Mouse (Mus musculus) embryo, embryonic 10.5 days (tissue): ENCODE measurements around the gene Epb41l4b.

ENCODE experiments used
- DNase-seq: peaks from one replicate; pipeline ENCODE4 v3.0.0-alpha.2; 2015; ENCODE audit warnings: low spot score

Epb41l4b gene

GRCm38 (mm10) chr4:57010919-57011318 is 132.3 kb downstream of the Epb41l4b start:
- no peak for DNase-seq

DNA sequence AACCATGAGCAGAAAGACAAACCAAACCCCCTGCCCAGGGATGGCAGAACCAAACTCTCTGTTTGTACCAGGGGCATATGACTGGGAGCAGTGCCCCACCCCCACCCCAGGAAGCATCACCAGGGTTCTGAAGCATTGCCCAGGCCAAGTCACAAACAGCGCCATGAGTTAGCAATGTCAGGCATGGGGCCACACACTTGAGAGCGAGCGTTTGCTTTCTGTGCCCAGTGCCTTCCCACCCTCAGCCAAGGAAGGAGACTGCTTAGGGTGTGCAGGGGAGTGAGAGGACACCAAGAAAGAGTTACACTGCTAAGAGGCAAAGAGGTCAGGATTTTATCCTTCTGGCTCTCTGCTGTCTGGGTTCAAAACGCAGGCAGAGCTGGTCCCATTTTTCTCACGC is 132.8 kb downstream of the Epb41l4b start:
- DNase-seq: no peak

GRCm38 (mm10) chr4:57007717-57008116 is 135.5 kb downstream of the Epb41l4b start:
- no peak for DNase-seq

DNA sequence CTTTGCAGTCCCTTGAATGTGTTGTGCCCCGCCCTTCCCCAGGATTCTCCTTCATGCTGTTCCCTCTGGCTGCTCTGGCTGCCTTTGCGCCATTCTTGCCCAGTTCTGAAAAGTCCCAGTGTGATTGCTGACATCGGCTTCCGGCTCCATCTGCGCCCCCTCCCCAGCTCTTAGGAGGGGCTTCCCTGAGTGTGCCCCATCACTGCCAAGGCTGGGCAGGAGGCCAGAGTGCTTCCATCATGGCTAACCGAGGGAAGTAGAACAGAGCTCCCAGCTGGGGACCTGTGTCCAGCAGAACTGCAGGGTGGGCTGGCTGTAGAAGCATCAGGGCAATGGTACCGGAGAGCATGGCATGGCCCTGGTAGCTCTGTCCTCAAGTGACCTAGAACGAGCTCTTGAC is 138.2 kb downstream of the Epb41l4b start:
- DNase-seq: no peak

- no peak for DNase-seq
Measured at GRCm38 (mm10) chr4:57003886-57004285, 139.4 kb downstream of the Epb41l4b start.

DNA sequence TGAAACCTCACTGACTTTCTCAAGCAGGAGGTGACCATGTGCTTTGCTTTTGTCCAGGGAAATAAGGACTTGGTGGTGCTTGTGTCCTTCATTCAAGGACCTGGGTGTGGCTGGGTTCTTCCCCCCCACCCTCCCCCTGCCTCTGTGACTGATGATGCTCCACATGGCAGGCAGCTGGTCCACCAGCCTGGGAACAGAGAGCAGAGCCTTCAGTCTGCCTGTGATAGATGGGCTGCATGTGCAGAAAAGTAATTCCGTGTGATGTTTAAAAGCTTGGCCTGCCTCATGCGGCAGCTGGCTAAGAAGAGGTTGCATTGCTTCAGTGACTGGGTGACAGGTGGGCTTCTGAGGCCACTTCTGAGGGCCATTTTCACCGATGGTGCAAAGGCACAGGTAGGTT is 140.5 kb downstream of the Epb41l4b start:
- peak; percentile 53 for DNase-seq

DNA sequence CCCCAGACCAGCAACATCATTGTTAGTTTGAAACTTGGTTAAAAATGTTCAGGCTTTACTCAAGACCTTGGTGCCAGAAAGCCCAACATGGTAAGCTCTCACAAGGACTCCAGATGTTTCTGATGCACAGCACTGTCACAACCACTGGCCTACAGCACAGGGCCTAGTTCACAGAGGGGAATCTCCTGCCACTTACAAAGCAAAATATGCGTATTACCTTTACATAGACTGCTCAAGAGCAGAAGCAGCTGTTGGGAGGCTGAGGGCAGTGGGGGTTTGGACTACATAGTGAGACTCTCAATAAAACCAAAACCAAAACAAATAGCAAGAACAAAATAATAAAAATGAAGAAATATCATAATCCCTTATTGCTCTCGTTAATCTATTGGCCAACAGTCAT is 141.8 kb downstream of the Epb41l4b start:
- DNase-seq: no peak

- DNase-seq: no peak
Measured at GRCm38 (mm10) chr4:56993331-56993730, 149.9 kb downstream of the Epb41l4b start.

GRCm38 (mm10) chr4:56991951-56992350 is 151.3 kb downstream of the Epb41l4b start:
- DNase-seq: no peak

DNA sequence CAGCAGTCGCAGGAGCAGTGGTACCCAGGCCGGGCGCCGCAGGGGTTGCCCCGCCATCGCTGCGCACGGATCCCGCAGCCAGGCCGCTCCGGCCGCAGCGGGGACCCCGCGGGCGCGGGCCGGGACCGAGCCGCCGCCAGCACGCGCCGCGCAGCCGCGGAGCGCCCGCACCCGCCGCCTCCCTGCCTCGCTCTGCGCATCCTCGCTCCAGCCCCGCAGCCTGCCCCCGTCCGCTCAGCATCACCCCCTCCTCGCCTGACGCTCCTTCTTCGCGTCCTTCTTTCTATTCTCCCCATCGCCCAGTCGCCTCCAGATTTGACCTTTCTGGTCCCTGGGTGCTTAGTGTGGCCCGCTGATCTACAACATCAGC is 153.0 kb downstream of the Epb41l4b start, which contains the start of gene Frrs1l:
TSS of gene Frrs1l (minus strand) at position 177 of the 370 bp plus-strand sequence.
- peak; percentile 36 for DNase-seq

DNA sequence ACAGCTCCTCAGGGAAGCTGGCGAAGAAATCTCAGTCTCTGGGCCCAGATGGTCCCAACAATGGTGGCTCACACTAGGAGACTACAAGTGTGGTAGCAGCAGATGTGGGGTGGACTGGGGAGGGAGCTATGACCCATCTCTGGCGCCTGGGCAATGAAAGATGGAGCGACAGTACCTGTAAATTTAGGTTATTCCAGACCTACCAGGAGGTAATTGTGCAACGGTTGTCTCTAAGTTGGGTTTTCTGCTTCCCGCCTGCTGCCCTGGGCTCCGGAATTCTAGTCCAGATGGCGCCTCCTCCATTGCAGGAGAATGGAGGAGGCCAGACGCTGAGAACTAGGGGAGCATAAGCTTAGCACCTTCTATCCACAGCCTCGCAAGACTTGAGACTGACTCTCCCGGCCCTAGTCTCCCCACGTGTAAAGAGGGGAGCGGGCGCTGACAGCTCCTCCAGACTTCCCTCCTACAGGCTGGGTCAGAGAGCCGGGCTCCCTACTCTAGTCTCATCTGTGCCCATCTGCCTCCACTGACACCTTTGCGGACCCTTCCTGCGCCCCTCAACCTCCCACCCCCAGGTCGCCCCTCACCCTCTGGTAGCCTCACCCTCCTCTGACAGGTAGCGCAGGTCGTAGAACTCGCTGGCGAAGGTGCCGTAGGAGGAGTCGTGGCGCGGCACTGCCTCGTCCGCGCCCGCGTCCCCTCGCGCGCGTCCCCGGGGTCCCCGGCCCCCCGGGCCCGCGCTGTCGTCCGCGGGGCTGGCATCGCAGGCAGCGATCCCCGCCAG is 153.6 kb downstream of the Epb41l4b start:
- peak; percentile 40 for DNase-seq

DNA sequence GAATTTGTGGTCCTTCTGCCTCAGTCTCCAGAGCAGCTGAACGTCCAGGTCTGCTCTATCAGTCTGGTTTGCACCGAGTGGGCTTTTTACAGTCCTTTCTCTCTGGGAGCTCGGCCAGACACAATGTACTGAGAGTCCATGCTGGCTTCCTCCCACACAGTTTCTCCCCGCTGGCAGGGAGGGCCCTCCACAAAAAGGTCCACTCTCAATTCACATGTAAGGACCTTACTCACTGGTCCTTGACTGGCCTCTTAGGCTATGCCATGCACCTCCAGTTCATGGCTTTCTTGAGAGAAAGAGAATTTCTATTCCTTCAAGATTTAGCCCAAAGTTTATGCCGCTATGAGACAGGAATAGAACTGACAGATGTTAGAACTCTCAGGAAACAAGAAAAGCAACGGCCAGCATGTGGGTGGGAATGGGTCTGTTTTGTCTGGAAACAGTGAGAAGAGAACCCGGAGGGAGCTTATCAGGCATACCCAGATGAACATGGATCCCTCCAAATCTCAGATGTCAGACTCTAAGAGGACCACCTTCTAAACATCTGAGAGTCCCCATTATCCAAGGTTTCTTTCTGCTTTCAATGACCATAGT is 177.6 kb downstream of the Epb41l4b start:
- DNase-seq: no peak

DNA sequence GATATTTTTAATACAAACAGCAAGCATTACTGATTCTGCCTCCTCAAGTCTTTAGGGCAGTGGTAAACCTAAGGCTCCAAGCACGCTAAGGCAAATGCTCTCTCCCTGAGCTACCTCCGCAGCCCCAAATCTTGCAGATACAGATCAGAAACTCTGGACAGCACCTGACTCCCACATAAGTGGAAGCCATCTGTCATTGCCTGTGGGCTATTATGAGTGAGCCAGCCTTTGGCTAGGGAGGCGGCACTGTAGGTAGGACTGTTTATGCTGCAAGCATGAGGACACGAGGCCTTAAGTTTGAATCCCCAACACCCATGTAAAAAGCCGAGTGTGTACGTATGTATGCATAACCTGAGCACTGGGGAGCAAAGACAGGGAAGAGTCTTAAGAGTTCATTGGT is 179.6 kb downstream of the Epb41l4b start:
- DNase-seq: no peak

DNA sequence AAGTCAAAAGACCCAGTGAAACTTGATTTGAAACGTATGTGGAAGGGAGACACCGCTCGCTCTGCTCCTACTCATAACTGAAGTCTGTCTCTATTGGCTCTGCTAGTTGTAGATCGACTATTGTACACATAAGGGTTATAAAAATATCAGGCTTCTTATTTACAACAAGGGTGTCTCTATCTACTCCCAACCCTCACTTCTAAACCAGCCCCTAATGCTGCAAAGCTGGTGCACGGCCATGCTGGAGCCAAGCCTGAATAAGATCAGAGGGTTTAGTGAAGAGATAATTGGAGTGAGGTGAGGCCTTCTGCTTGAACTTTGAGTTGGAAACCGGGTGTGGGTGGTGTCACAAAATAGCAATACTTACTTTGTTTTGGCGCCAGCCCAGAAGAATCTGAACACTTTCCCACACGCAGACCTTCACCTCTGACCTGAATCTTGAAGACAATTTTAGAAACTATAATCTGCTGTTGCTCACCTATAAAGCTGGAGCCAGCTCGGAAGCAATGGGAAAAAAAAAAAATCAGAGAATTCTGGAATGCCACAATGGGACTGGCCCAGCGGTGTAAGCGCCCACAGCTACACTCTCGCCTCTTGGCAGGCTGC is 181.8 kb downstream of the Epb41l4b start:
- no peak for DNase-seq

- no peak for DNase-seq
Measured at GRCm38 (mm10) chr4:56957518-56957917, 185.7 kb downstream of the Epb41l4b start.

- no peak for DNase-seq
Measured at GRCm38 (mm10) chr4:56953235-56953634, 190.0 kb downstream of the Epb41l4b start.

DNA sequence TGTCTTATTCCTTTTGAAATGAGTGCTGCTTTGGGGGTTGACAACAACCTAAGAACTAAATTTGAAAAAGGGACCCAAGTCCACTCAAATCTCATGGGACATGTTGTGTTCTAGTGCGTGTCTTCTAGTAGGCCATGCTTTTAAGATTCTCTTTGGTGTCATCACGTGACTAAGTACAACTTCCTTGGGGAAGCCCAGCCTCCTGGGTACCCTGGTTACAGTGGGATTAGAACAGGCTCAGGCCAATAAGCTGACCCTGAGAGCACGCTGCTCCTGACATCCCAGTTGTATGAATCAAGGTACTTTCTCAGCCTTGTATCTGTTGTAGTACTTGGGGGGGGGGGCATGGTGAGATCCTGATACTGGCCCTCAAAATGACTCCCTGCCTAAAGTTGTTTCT is 191.5 kb downstream of the Epb41l4b start:
- DNase-seq: no peak

GRCm38 (mm10) chr4:56949494-56949893 is 193.7 kb downstream of the Epb41l4b start:
- no peak for DNase-seq

- DNase-seq: peak; percentile 97
Measured at GRCm38 (mm10) chr4:56946641-56947640, 196.3 kb downstream of the Epb41l4b start, which contains the start of gene Tmem245. Gene Tmem245 (minus strand): TSS chr4:56947437.

DNA sequence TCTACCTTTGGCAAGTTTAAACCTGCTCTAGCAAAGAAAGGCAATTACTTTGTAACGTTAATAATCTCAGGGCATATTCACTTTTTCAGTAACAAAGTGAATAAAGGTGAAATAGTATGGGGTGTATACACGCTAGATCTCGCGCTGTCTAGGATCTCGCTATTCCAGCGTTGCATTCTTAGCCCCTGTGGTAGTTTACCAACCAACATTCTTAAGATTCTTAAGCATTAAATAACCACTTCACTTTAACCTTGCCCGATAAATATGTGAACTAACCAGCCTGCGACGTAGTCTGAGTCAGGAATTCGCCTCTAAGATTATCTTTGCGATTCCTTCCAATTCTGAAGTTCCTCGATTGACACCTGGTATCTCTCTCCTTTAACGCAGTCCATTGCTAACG is 197.1 kb downstream of the Epb41l4b start:
- DNase-seq: peak; percentile 60

DNA sequence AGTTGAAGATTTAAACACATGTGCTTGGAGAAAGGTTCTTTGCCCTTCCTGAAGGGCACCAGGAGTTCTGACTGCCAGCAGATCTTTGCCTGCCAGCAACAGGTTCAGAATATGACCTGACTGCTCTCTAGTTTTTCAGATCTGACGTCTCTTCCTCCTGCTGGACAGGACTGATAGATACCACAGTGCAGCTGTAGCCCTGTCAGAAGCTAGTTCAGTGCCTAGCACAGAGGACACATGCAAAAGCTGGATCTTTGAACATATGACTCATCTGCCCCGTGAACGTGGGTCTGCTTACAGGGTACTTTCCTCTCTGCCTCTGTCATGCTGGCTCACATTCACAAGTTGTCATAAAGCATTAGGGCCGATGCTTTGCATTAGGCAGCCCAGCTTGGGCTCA is 199.0 kb downstream of the Epb41l4b start:
- DNase-seq: no peak

DNA sequence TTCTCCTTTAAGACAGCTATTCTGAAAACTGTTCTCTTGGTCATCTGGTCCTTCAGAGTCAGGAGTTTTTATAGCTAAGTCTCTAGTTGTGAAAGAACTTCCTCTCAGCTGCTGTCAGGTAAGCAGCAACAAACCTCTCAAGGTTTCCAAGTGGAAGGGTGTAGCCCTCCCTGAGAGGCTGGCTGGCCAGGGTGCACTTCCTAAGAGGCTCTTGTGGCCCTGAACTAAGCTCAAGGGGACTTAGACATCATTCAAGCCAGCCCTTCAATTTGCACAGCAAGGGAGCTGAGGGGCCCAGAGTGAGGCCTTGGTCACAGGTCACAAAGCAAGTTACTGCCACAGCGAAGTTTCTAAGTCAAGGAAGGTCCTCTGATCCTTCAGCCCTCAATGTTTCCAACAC is 200.0 kb downstream of the Epb41l4b start:
- DNase-seq: no peak
